Comparison of ENCODE assay signal across 7 mouse cellular contexts in genomic region chr11:73136587-73136986, GRCm38 (mm10). TPM values are rescaled to one million over a fixed set of nuclear protein-coding genes. Genes with fewer than 3 reads are reported as not detected.
DNase-seq lines count a peak whose midpoint lies in the region; ATAC-seq lines count a peak whose summit lies in the region.

No protein-coding gene starts in this region.

- H3K9ac ChIP-seq in midbrain, embryonic 16.5 days (ENCODE audit: low read depth, low read length) = no peak overlapping the region
- 0 out of 2 replicates have a peak overlapping the region, but pooled peaks have one; percentile 82 for H3K9ac ChIP-seq in embryonic facial prominence, embryonic 14.5 days (ENCODE audit: low read depth, low read length)
- peak overlapping the region; percentile 77; the same call in 1 of the 2 replicates for H3K9ac ChIP-seq in stomach, embryonic 14.5 days (replicated peaks; ENCODE audit: low read depth, low read length)

- peaks cover 51% of the 10 kb centered on the region for H3K36me3 ChIP-seq in midbrain, embryonic 10.5 days
- H3K36me3 ChIP-seq in midbrain, embryonic 16.5 days (ENCODE audit: control insufficient read depth, insufficient read depth, low read length) = no peaks in the 10 kb centered on the region
- peaks cover 12% of the 10 kb centered on the region; the same call in 1 of the 2 replicates for H3K36me3 ChIP-seq in embryonic facial prominence, embryonic 14.5 days (ENCODE audit: control insufficient read depth, insufficient read depth, low read length)
- peaks cover 49% of the 10 kb centered on the region for H3K36me3 ChIP-seq in limb, embryonic 10.5 days
- H3K36me3 ChIP-seq in stomach, embryonic 14.5 days (ENCODE audit: control insufficient read depth, insufficient read depth, low read length) = peaks cover 4% of the 10 kb centered on the region; the same call in 1 of the 2 replicates

- DNase-seq in midbrain, embryonic 10.5 days (ENCODE audit: low spot score) = no peak
- DNase-seq in embryonic facial prominence, embryonic 14.5 days (ENCODE audit: low spot score) = no peak
- DNase-seq in limb, embryonic 10.5 days (ENCODE audit: low spot score) = no peak
- DNase-seq in ovary, postnatal 10 days (ENCODE audit: low spot score) = no peak
- DNase-seq in kidney, postnatal 4 days = no peak

- H3K27ac ChIP-seq in midbrain, embryonic 10.5 days (replicated peaks) = no peak overlapping the region
- H3K27ac ChIP-seq in midbrain, embryonic 16.5 days (ENCODE audit: low read length) = no peak overlapping the region
- no peak overlapping the region for H3K27ac ChIP-seq in embryonic facial prominence, embryonic 14.5 days (replicated peaks; ENCODE audit: low read depth, low read length)
- no peak overlapping the region for H3K27ac ChIP-seq in limb, embryonic 10.5 days
- no peak overlapping the region for H3K27ac ChIP-seq in stomach, embryonic 14.5 days (ENCODE audit: low read length)

- no peak overlapping the region for H3K4me2 ChIP-seq in midbrain, embryonic 16.5 days (ENCODE audit: low read length)
- H3K4me2 ChIP-seq in embryonic facial prominence, embryonic 14.5 days (ENCODE audit: low read depth, low read length) = peak overlapping the region; percentile 67
- H3K4me2 ChIP-seq in stomach, embryonic 14.5 days (replicated peaks; ENCODE audit: low read depth, low read length) = peak overlapping the region; percentile 72

- peak overlapping the region; percentile 91 for H3K4me3 ChIP-seq in midbrain, embryonic 10.5 days
- no peak overlapping the region for H3K4me3 ChIP-seq in midbrain, embryonic 16.5 days (ENCODE audit: low read depth, low read length)
- H3K4me3 ChIP-seq in embryonic facial prominence, embryonic 14.5 days (ENCODE audit: low read depth, low read length) = peak overlapping the region; percentile 79
- peak overlapping the region; percentile 86 for H3K4me3 ChIP-seq in limb, embryonic 10.5 days
- peak overlapping the region; percentile 96 for H3K4me3 ChIP-seq in stomach, embryonic 14.5 days (ENCODE audit: low read depth, low read length)

- no peaks in the 10 kb centered on the region for H3K27me3 ChIP-seq in midbrain, embryonic 10.5 days (ENCODE audit: low read depth, poor library complexity, severe bottlenecking)
- H3K27me3 ChIP-seq in midbrain, embryonic 16.5 days (ENCODE audit: control insufficient read depth, insufficient read depth, low read depth, low read length) = no peaks in the 10 kb centered on the region
- H3K27me3 ChIP-seq in embryonic facial prominence, embryonic 14.5 days (replicated peaks; ENCODE audit: control insufficient read depth, insufficient read depth, low read length) = no peaks in the 10 kb centered on the region
- H3K27me3 ChIP-seq in limb, embryonic 10.5 days (ENCODE audit: low read depth, poor library complexity, severe bottlenecking) = no peaks in the 10 kb centered on the region
- no peaks in the 10 kb centered on the region for H3K27me3 ChIP-seq in stomach, embryonic 14.5 days (ENCODE audit: control insufficient read depth, insufficient read depth, low read length)

- peaks cover 42% of the 10 kb centered on the region for H3K4me1 ChIP-seq in midbrain, embryonic 10.5 days
- peaks cover 8% of the 10 kb centered on the region; the same call in 1 of the 2 replicates for H3K4me1 ChIP-seq in midbrain, embryonic 16.5 days (ENCODE audit: control insufficient read depth, insufficient read depth, low read length)
- peaks cover 15% of the 10 kb centered on the region; the same call in 1 of the 2 replicates for H3K4me1 ChIP-seq in embryonic facial prominence, embryonic 14.5 days (ENCODE audit: control insufficient read depth, insufficient read depth, low read length)
- H3K4me1 ChIP-seq in limb, embryonic 10.5 days = peaks cover 34% of the 10 kb centered on the region
- H3K4me1 ChIP-seq in stomach, embryonic 14.5 days (ENCODE audit: control insufficient read depth, insufficient read depth, low read length) = peaks cover 22% of the 10 kb centered on the region

- ATAC-seq in midbrain, embryonic 16.5 days = no peak
- ATAC-seq in embryonic facial prominence, embryonic 14.5 days (ENCODE audit: low read depth) = no peak
- ATAC-seq in stomach, embryonic 14.5 days (ENCODE audit: insufficient number of reproducible peaks, insufficient read depth, low FRiP score, low read depth) = no peak

- peaks cover 40% of the 10 kb centered on the region for H3K9me3 ChIP-seq in midbrain, embryonic 10.5 days (replicated peaks)
- no peaks in the 10 kb centered on the region for H3K9me3 ChIP-seq in midbrain, embryonic 16.5 days (replicated peaks; ENCODE audit: control insufficient read depth, low read length, poor library complexity, severe bottlenecking)
- H3K9me3 ChIP-seq in embryonic facial prominence, embryonic 14.5 days (ENCODE audit: control insufficient read depth, low read length) = no peaks in the 10 kb centered on the region
- no peaks in the 10 kb centered on the region for H3K9me3 ChIP-seq in limb, embryonic 10.5 days (replicated peaks)
- no peaks in the 10 kb centered on the region for H3K9me3 ChIP-seq in stomach, embryonic 14.5 days (ENCODE audit: control insufficient read depth, low read depth, low read length)

- 92% methylated on average over 6 of the region's 6 CpGs for WGBS in midbrain, embryonic 10.5 days
- 90% methylated on average over 6 of the region's 6 CpGs for WGBS in midbrain, embryonic 16.5 days
- WGBS in embryonic facial prominence, embryonic 14.5 days = 84% methylated on average over 6 of the region's 6 CpGs
- 85% methylated on average over 6 of the region's 6 CpGs for WGBS in limb, embryonic 10.5 days
- 75% methylated on average over 6 of the region's 6 CpGs for WGBS in stomach, embryonic 14.5 days

RNA-seq across cellular contexts. Expression of gene Haspin, which starts 1.5 kb away (rescaled TPM):
- polyA plus RNA-seq in midbrain, embryonic 10.5 days (2016; fragmentation: Nextera tagmentation; extraction: Ambion mirVana) = 22.4 and 24.5 TPM in 2 replicates
- 1.6 and 2.1 TPM in 2 replicates for polyA plus RNA-seq in midbrain, embryonic 16.5 days (2015; fragmentation: Nextera tagmentation; extraction: Ambion mirVana)
- polyA plus RNA-seq in embryonic facial prominence, embryonic 14.5 days (2014; fragmentation: Nextera tagmentation; extraction: Ambion mirVana) = 12.1 and 13.4 TPM in 2 replicates
- polyA plus RNA-seq in limb, embryonic 10.5 days (2016; fragmentation: Nextera tagmentation; extraction: Ambion mirVana) = 25.5 and 25.7 TPM in 2 replicates
- polyA plus RNA-seq in stomach, embryonic 14.5 days (2014; fragmentation: Nextera tagmentation; extraction: Ambion mirVana) = 13.3 and 14.2 TPM in 2 replicates

RNA-seq across cellular contexts. Expression of gene P2rx5, which starts 23.6 kb away (rescaled TPM):
- polyA plus RNA-seq in midbrain, embryonic 10.5 days (2016; fragmentation: Nextera tagmentation; extraction: Ambion mirVana) = 0.21 and 0.29 TPM in 2 replicates
- 0.29 and 0.42 TPM in 2 replicates for polyA plus RNA-seq in midbrain, embryonic 16.5 days (2015; fragmentation: Nextera tagmentation; extraction: Ambion mirVana)
- polyA plus RNA-seq in embryonic facial prominence, embryonic 14.5 days (2014; fragmentation: Nextera tagmentation; extraction: Ambion mirVana) = 1.8 and 2.6 TPM in 2 replicates
- polyA plus RNA-seq in limb, embryonic 10.5 days (2016; fragmentation: Nextera tagmentation; extraction: Ambion mirVana) = 0.20 and 0.24 TPM in 2 replicates
- 0.17 and 0.20 TPM in 2 replicates for polyA plus RNA-seq in stomach, embryonic 14.5 days (2014; fragmentation: Nextera tagmentation; extraction: Ambion mirVana)

RNA-seq across cellular contexts. Expression of gene Emc6, which starts 40.2 kb away (rescaled TPM):
- 132 and 137 TPM in 2 replicates for polyA plus RNA-seq in midbrain, embryonic 10.5 days (2016; fragmentation: Nextera tagmentation; extraction: Ambion mirVana)
- 127 and 133 TPM in 2 replicates for polyA plus RNA-seq in midbrain, embryonic 16.5 days (2015; fragmentation: Nextera tagmentation; extraction: Ambion mirVana)
- polyA plus RNA-seq in embryonic facial prominence, embryonic 14.5 days (2014; fragmentation: Nextera tagmentation; extraction: Ambion mirVana) = 107 and 111 TPM in 2 replicates
- 114 and 133 TPM in 2 replicates for polyA plus RNA-seq in limb, embryonic 10.5 days (2016; fragmentation: Nextera tagmentation; extraction: Ambion mirVana)
- 111 and 116 TPM in 2 replicates for polyA plus RNA-seq in stomach, embryonic 14.5 days (2014; fragmentation: Nextera tagmentation; extraction: Ambion mirVana)

RNA-seq across cellular contexts. Expression of gene Tax1bp3, which starts 40.3 kb away (rescaled TPM):
- 175 and 199 TPM in 2 replicates for polyA plus RNA-seq in midbrain, embryonic 10.5 days (2016; fragmentation: Nextera tagmentation; extraction: Ambion mirVana)
- polyA plus RNA-seq in midbrain, embryonic 16.5 days (2015; fragmentation: Nextera tagmentation; extraction: Ambion mirVana) = 132 and 145 TPM in 2 replicates
- polyA plus RNA-seq in embryonic facial prominence, embryonic 14.5 days (2014; fragmentation: Nextera tagmentation; extraction: Ambion mirVana) = 188 and 213 TPM in 2 replicates
- 190 and 226 TPM in 2 replicates for polyA plus RNA-seq in limb, embryonic 10.5 days (2016; fragmentation: Nextera tagmentation; extraction: Ambion mirVana)
- polyA plus RNA-seq in stomach, embryonic 14.5 days (2014; fragmentation: Nextera tagmentation; extraction: Ambion mirVana) = 241 and 253 TPM in 2 replicates

RNA-seq across cellular contexts. Expression of gene Itgae, which starts 46.2 kb away (rescaled TPM):
- polyA plus RNA-seq in midbrain, embryonic 10.5 days (2016; fragmentation: Nextera tagmentation; extraction: Ambion mirVana) = 0.39 and 0.60 TPM in 2 replicates
- 0.24 and 0.25 TPM in 2 replicates for polyA plus RNA-seq in midbrain, embryonic 16.5 days (2015; fragmentation: Nextera tagmentation; extraction: Ambion mirVana)
- 0.20 and 0.21 TPM in 2 replicates for polyA plus RNA-seq in embryonic facial prominence, embryonic 14.5 days (2014; fragmentation: Nextera tagmentation; extraction: Ambion mirVana)
- 0.48 and 0.58 TPM in 2 replicates for polyA plus RNA-seq in limb, embryonic 10.5 days (2016; fragmentation: Nextera tagmentation; extraction: Ambion mirVana)
- polyA plus RNA-seq in stomach, embryonic 14.5 days (2014; fragmentation: Nextera tagmentation; extraction: Ambion mirVana) = 0.13 and 0.51 TPM in 2 replicates
